Mouse (Mus musculus): ENCODE data around the gene Mgp. TPM values are rescaled to one million over a fixed set of nuclear protein-coding genes. Genes with fewer than 3 reads are reported as not detected.
"Not testable (repeated sequence)": the region's sequence is repeated elsewhere in the genome, so short reads cannot be mapped to it uniquely, and the experiment has no call there.

The Mgp gene
- polyA plus RNA-seq, 1 experiment = 472 TPM

DNA sequence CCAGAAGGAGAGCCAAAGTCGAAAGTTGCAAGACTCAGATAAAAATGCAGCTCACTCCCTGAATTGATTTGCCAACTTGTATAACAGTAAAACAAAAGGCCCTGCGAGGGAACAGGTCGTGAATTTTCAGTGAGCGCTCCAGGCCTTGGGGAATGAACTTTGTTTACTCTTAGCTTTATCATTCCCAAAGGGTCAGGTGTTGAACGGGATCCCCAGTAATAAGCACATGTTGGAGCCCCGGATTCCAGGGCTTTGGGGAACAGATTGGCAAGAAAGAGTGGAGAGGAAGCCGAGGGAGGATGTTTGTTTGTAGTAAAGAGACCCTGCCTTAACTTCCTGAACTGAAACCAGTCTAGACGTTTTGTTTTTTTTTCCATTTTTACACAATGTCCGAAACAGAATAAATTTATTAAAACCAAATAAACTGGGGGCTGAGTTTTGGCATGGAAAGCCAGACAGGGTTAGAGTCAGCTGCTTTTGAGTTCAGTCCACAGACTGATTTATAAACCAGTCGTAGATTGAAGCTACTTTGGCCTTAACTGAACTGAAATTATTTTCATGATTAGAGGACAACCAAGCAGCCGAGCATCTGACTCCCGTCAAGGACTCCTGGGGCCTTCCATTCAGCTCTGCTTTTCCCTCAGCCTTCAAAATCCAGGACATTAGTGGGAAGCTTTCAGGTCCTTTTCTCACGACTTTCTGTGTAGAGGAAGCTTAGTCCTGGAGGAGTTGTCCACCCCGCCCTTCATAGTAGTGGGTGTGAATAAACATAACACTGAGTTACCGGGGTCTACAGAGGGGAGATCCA is 19.1 kb upstream of the Mgp start:
- no peak overlapping the region for H3K4me3 ChIP-seq (ENCODE audit: insufficient read depth, poor library complexity, severe bottlenecking)

DNA sequence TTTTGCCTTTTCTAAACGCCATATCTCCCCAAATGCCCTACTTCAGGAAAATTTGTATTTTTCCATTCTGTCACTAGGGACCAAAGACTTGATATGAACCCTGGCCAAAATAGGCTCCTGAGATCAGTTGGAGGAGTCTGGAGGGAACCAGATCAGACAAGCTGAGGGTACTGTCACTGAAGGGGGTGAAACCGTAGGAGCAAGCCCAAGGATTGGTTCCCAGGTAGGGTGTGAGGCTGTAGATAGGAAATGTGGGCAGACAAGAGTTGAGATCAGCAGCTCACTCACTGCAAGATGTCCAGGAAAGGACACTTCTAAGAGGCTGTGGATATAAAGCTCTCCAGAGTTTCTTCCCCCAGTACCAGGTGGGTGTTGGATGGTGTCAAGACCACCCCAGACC is 16.4 kb upstream of the Mgp start:
- H3K36me3 ChIP-seq (ENCODE audit: control insufficient read depth, insufficient read depth) = no peaks in the 10 kb centered on the region
- no peaks in the 10 kb centered on the region for H3K27me3 ChIP-seq (ENCODE audit: control insufficient read depth, insufficient read depth, insufficient read length)
- H3K4me3 ChIP-seq (ENCODE audit: insufficient read depth, poor library complexity, severe bottlenecking) = no peak overlapping the region
- TF ChIP-seq USF1 (IDR thresholded peaks at IDR 0.05; ENCODE audit: low read depth) = no peak
- TF ChIP-seq MAX (IDR thresholded peaks at IDR 0.05) = no peak
- TF ChIP-seq FOSL1 (IDR thresholded peaks at IDR 0.05; ENCODE audit: insufficient read depth, low read length, poor library complexity, severe bottlenecking) = no peak
- TF ChIP-seq MYOD1 (IDR thresholded peaks at IDR 0.05; ENCODE audit: control insufficient read depth, insufficient read length, low read depth) = no peak
- H3K79me3 ChIP-seq (ENCODE audit: low read depth) = no peaks in the 10 kb centered on the region
- H3K79me2 ChIP-seq (ENCODE audit: control insufficient read depth, insufficient read depth) = no peaks in the 10 kb centered on the region
- H3ac ChIP-seq (ENCODE audit: control insufficient read depth, insufficient read length, low read depth) = no peak overlapping the region

More for the DNA sequence above, 19.1 kb upstream of the Mgp start:
- Histone ChIP-seq H3K79me3 (ENCODE audit: low read depth) (no peaks in the 10 kb centered on the region), H3ac (ENCODE audit: control insufficient read depth, insufficient read length, low read depth) (no peak overlapping the region), H3K27me3 (ENCODE audit: control insufficient read depth, insufficient read depth, insufficient read length) (no peaks in the 10 kb centered on the region), H3K79me2 (ENCODE audit: control insufficient read depth, insufficient read depth) (no peaks in the 10 kb centered on the region), H3K36me3 (ENCODE audit: control insufficient read depth, insufficient read depth) (no peaks in the 10 kb centered on the region)
- TF ChIP-seq USF1 (IDR thresholded peaks at IDR 0.05; ENCODE audit: low read depth) (no peak), MYOG (IDR thresholded peaks at IDR 0.05; ENCODE audit: control insufficient read depth, extremely low read depth, insufficient read length) (no peak), CEBPB (IDR thresholded peaks at IDR 0.05; ENCODE audit: low read depth) (no peak), CTCF (IDR thresholded peaks at IDR 0.05; ENCODE audit: control insufficient read depth, insufficient read depth, insufficient read length) (no peak)

- H3ac ChIP-seq (ENCODE audit: control insufficient read depth, insufficient read length, low read depth) = no peak overlapping the region
- no peaks in the 10 kb centered on the region for H3K79me2 ChIP-seq (ENCODE audit: control insufficient read depth, insufficient read depth)
- H3K4me3 ChIP-seq (ENCODE audit: insufficient read depth, poor library complexity, severe bottlenecking) = no peak overlapping the region
- TF ChIP-seq MYOD1 (IDR thresholded peaks at IDR 0.05; ENCODE audit: control insufficient read depth, insufficient read length, low read depth) (no peak), CTCF (IDR thresholded peaks at IDR 0.05; ENCODE audit: control insufficient read depth, insufficient read depth, insufficient read length) (no peak), MAX (IDR thresholded peaks at IDR 0.05) (no peak), USF1 (IDR thresholded peaks at IDR 0.05; ENCODE audit: low read depth) (no peak), FOSL1 (IDR thresholded peaks at IDR 0.05; ENCODE audit: insufficient read depth, low read length, poor library complexity, severe bottlenecking) (no peak), MYOG (IDR thresholded peaks at IDR 0.05; ENCODE audit: control insufficient read depth, extremely low read depth, insufficient read length) (no peak), CEBPB (IDR thresholded peaks at IDR 0.05; ENCODE audit: low read depth) (no peak)
- H3K27me3 ChIP-seq (ENCODE audit: control insufficient read depth, insufficient read depth, insufficient read length) = no peaks in the 10 kb centered on the region
- no peaks in the 10 kb centered on the region for H3K79me3 ChIP-seq (ENCODE audit: low read depth)
- no peaks in the 10 kb centered on the region for H3K36me3 ChIP-seq (ENCODE audit: control insufficient read depth, insufficient read depth)
These were observed 13.9 kb upstream of the Mgp start for GRCm38 (mm10) chr6:136889554-136889953.

DNA sequence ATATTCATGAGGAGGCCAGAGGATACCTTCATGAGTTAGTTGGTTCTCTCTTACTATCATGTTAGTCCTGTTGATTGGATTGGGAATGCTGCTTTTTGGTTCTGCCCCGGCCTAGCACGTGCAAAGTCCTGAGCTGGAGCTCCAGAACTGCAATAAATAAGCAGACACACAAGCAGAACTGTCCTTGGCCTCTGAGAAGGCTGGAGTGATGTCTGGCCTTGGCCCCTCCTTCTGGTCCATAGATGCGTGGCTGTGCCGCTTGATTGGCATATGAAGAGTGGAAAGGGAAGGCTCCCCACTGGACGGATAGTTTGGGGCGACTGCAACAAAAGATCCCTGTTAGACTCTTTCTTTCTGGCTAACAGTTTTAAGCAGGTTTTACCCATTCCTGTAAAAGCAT is 13.4 kb upstream of the Mgp start:
- Histone ChIP-seq H3K79me2 (ENCODE audit: control insufficient read depth, insufficient read depth) (no peaks in the 10 kb centered on the region), H3ac (ENCODE audit: control insufficient read depth, insufficient read length, low read depth) (no peak overlapping the region), H3K36me3 (ENCODE audit: control insufficient read depth, insufficient read depth) (no peaks in the 10 kb centered on the region), H3K27me3 (ENCODE audit: control insufficient read depth, insufficient read depth, insufficient read length) (no peaks in the 10 kb centered on the region), H3K79me3 (ENCODE audit: low read depth) (no peaks in the 10 kb centered on the region), H3K4me3 (ENCODE audit: insufficient read depth, poor library complexity, severe bottlenecking) (no peak overlapping the region)
- TF ChIP-seq MYOD1 (IDR thresholded peaks at IDR 0.05; ENCODE audit: control insufficient read depth, insufficient read length, low read depth) (no peak), MAX (IDR thresholded peaks at IDR 0.05) (no peak), CEBPB (IDR thresholded peaks at IDR 0.05; ENCODE audit: low read depth) (no peak), CTCF (IDR thresholded peaks at IDR 0.05; ENCODE audit: control insufficient read depth, insufficient read depth, insufficient read length) (no peak), MYOG (IDR thresholded peaks at IDR 0.05; ENCODE audit: control insufficient read depth, extremely low read depth, insufficient read length) (no peak), USF1 (IDR thresholded peaks at IDR 0.05; ENCODE audit: low read depth) (no peak), FOSL1 (IDR thresholded peaks at IDR 0.05; ENCODE audit: insufficient read depth, low read length, poor library complexity, severe bottlenecking) (no peak)

GRCm38 (mm10) chr6:136887854-136888253 is 12.2 kb upstream of the Mgp start:
- Histone ChIP-seq H3K27me3 (ENCODE audit: control insufficient read depth, insufficient read depth, insufficient read length) (no peaks in the 10 kb centered on the region), H3K79me2 (ENCODE audit: control insufficient read depth, insufficient read depth) (no peaks in the 10 kb centered on the region), H3K4me3 (ENCODE audit: insufficient read depth, poor library complexity, severe bottlenecking) (no peak overlapping the region), H3K79me3 (ENCODE audit: low read depth) (no peaks in the 10 kb centered on the region), H3K36me3 (ENCODE audit: control insufficient read depth, insufficient read depth) (no peaks in the 10 kb centered on the region), H3ac (ENCODE audit: control insufficient read depth, insufficient read length, low read depth) (no peak overlapping the region)
- TF ChIP-seq MYOD1 (IDR thresholded peaks at IDR 0.05; ENCODE audit: control insufficient read depth, insufficient read length, low read depth) (no peak), CEBPB (IDR thresholded peaks at IDR 0.05; ENCODE audit: low read depth) (no peak), CTCF (IDR thresholded peaks at IDR 0.05; ENCODE audit: control insufficient read depth, insufficient read depth, insufficient read length) (no peak), USF1 (IDR thresholded peaks at IDR 0.05; ENCODE audit: low read depth) (no peak), FOSL1 (IDR thresholded peaks at IDR 0.05; ENCODE audit: insufficient read depth, low read length, poor library complexity, severe bottlenecking) (no peak), MYOG (IDR thresholded peaks at IDR 0.05; ENCODE audit: control insufficient read depth, extremely low read depth, insufficient read length) (no peak), MAX (IDR thresholded peaks at IDR 0.05) (no peak)

GRCm38 (mm10) chr6:136884766-136885165 is 9.1 kb upstream of the Mgp start:
- H3K27me3 ChIP-seq (ENCODE audit: control insufficient read depth, insufficient read depth, insufficient read length); H3K79me2 ChIP-seq (ENCODE audit: control insufficient read depth, insufficient read depth); H3K79me3 ChIP-seq (ENCODE audit: low read depth); H3K36me3 ChIP-seq (ENCODE audit: control insufficient read depth, insufficient read depth); H3ac ChIP-seq (ENCODE audit: control insufficient read depth, insufficient read length, low read depth); H3K4me3 ChIP-seq (ENCODE audit: insufficient read depth, poor library complexity, severe bottlenecking): not testable (repeated sequence)
